Mouse (Mus musculus) cortical plate, adult 2 months (tissue): ENCODE data around the gene Asxl1. TPM values are rescaled to one million over a fixed set of nuclear protein-coding genes. Genes with fewer than 3 reads are reported as not detected.

ENCODE experiments used
- H3K27ac ChIP-seq: fragments of 200-500 bp; 2 replicates; pipeline ENCODE4 v1.5.1; 2012; ENCODE audit warnings: low read length, control low read depth, inconsistent platforms; ENCODE audit not compliant: insufficient read depth
- H3K4me1 ChIP-seq: fragments of 200-500 bp; 2 replicates; pipeline ENCODE4 v1.6.1; 2011; ENCODE audit warnings: low read length; ENCODE audit not compliant: control insufficient read depth, insufficient read depth
- H3K4me3 ChIP-seq: fragments of 200-500 bp; 2 replicates; pipeline ENCODE4 v1.5.1; 2011; ENCODE audit warnings: mild to moderate bottlenecking, low read length, control low read depth; ENCODE audit not compliant: insufficient read depth
- CTCF ChIP-seq: fragments of 200-500 bp; IDR thresholded peaks from 2 replicates; pipeline ENCODE4 v1.5.1; 2011; ENCODE audit warnings: mild to moderate bottlenecking, control low read depth, low read length; ENCODE audit not compliant: insufficient read depth; ENCODE audit errors: extremely low read depth
- POLR2A ChIP-seq: fragments of 200-500 bp; IDR thresholded peaks from 2 replicates; pipeline ENCODE4 v1.6.1; 2011; ENCODE audit warnings: mild to moderate bottlenecking, low read length, control low read depth; ENCODE audit not compliant: insufficient read depth; ENCODE audit errors: extremely low read depth
- polyA plus RNA-seq: library from polyadenylated mRNA; depleted of rRNA; stranded (reverse); fragments of >200 nt; gene quantifications from 2 replicates; pipeline ENCODE4 v1.2.3, GENCODE M21; 2012; rRNA removed

Gene Asxl1
- polyA plus RNA-seq, 1 experiment: 20.1 TPM

- Histone ChIP-seq H3K4me3 (peak overlapping the region; percentile 47), H3K4me1 (peaks cover 1% of the 10 kb centered on the region; the same call in 1 of the 2 replicates), H3K27ac (peak overlapping the region; percentile 32)
- TF ChIP-seq POLR2A (no peak), CTCF (no peak)
Observed at GRCm38 (mm10) chr2:153445137-153446016, 99.7 kb downstream of the Asxl1 start.

GRCm38 (mm10) chr2:153446017-153446408, 100.4 kb downstream of the Asxl1 start:
- Histone ChIP-seq H3K4me3 (peak overlapping the region; percentile 47; the same call in 1 of the 2 replicates), H3K4me1 (peaks cover 1% of the 10 kb centered on the region; the same call in 1 of the 2 replicates)

GRCm38 (mm10) chr2:153446476-153446875, 100.8 kb downstream of the Asxl1 start:
- TF ChIP-seq POLR2A (no peak), CTCF (no peak)
- Histone ChIP-seq H3K27ac (no peak overlapping the region), H3K4me3 (no peak overlapping the region), H3K4me1 (peaks cover 1% of the 10 kb centered on the region; the same call in 1 of the 2 replicates)

More at GRCm38 (mm10) chr2:153446017-153446408, 100.4 kb downstream of the Asxl1 start:
- peak; percentile 53; the same call in 1 of the 2 replicates for TF ChIP-seq CTCF
- no peak for TF ChIP-seq POLR2A
- no peak overlapping the region for H3K27ac ChIP-seq

DNA sequence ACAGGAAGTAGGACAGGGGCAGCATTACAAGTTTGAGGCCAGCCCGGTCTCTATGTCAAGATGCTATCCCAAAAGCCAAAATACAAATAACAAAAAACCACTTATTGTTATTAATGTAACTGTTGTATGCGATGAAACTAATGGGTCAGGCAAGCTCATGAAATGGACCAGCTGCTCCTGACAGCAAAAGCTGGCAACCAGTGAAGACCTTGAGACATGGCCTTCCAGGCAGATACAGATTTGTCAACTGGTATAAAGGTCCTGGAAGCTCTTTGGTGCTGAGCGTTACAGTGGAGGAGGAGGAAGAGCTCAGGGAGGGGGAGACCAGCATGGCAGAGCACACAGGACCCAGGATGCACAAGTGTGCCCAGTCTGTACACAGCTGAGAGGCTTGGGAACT, 102.1 kb downstream of the Asxl1 start:
- peaks cover under 1% of the 10 kb centered on the region; the same call in 1 of the 2 replicates for H3K4me1 ChIP-seq
- H3K27ac ChIP-seq: no peak overlapping the region
- no peak for TF ChIP-seq POLR2A
- no peak overlapping the region for H3K4me3 ChIP-seq

GRCm38 (mm10) chr2:153448519-153448918, 102.9 kb downstream of the Asxl1 start:
- no peak for TF ChIP-seq POLR2A
- TF ChIP-seq CTCF: no peak

More at GRCm38 (mm10) chr2:153448519-153448918, 102.9 kb downstream of the Asxl1 start:
- Histone ChIP-seq H3K4me1 (no peaks in the 10 kb centered on the region; the same call in 1 of the 2 replicates), H3K4me3 (no peak overlapping the region), H3K27ac (no peak overlapping the region)

Other genes starting within 250 kb of the Asxl1 start
- gene Hck, start 237.4 kb upstream of the Asxl1 start, polyA plus RNA-seq: 3.4 and 3.7 TPM in 2 replicates
- gene Tm9sf4, start 184.5 kb upstream of the Asxl1 start, polyA plus RNA-seq: 68.4 and 70.5 TPM in 2 replicates
- 27.4 and 28.4 TPM in 2 replicates for gene Tspyl3, start 120.4 kb upstream of the Asxl1 start, polyA plus RNA-seq
- 3.5 and 3.7 TPM in 2 replicates for gene Plagl2, start 104.4 kb upstream of the Asxl1 start, polyA plus RNA-seq
- gene Pofut1, start 104.3 kb upstream of the Asxl1 start, polyA plus RNA-seq: 17.9 and 19.3 TPM in 2 replicates
- 34.3 and 34.6 TPM in 2 replicates for gene Kif3b, start 54.4 kb upstream of the Asxl1 start, polyA plus RNA-seq
- gene 4930404H24Rik, start 147.0 kb downstream of the Asxl1 start, polyA plus RNA-seq: not detected in 2 replicates
- gene Nol4l, start 184.1 kb downstream of the Asxl1 start, polyA plus RNA-seq: 33.6 and 33.9 TPM in 2 replicates